In the genomic region with DNA sequence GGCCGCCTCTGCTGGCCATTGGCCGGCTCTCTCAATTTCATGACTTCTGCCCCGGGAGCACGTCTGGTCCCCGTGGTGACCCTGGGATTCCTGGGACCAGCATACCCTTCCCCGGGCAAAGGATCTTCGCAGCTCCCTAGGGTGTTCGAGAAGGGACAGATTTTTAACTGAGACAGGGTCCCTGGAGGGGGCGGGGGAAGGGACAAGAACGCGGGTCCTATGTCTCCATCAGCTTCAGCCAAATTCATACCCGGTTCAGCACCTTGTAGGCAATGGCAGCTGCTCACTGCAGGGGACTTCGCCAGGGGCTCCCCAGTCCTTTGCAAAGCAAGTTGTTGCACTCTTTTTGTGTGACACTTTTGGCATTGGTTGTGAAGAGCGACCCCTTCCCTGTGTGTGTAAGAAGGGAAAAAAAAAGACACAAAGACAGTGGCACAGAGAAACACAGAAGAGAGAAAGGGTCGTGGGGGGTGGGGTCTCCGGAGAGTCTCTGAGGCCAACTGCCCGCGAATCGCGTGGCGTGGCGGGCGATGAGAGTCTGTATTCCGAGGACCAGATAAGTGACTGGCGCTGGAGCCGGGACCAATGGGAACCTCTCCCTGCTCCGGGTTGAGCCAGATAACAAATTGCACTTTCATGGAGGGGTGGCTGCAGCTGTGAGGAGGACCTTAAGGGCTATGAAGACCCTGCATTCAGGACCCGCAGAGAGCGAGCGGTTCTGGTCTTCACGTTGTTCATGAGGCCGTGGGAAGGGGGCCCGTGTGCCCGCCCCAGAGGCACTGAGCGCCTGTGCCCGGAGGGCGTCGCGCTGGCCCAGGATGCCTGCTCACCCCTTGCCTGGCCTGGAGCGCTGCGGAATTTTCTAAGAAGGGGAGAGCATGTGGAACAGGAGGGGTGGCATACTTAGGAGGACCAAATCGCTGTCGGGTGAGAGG, we compare ENCODE assay signal across 9 mouse cellular contexts. TPM values are rescaled to one million over a fixed set of nuclear protein-coding genes. Genes with fewer than 3 reads are reported as not detected.
DNase-seq lines count a peak whose midpoint lies in the region; ATAC-seq and TF ChIP-seq lines count a peak whose summit lies in the region.
"Had no signal": no experiment of that assay in that cellular context is flagged by ENCODE, and none has a peak within 500 bp of the region (broad histone marks: within the 10 kb centered on the region; RNA-seq: fewer than 3 reads in every experiment).

No protein-coding gene starts in this region.

- ATAC-seq in heart, embryonic 16.5 days (replicated peaks; ENCODE audit: extremely low read depth, insufficient read depth, low FRiP score), result no peak
- ATAC-seq in embryonic facial prominence, embryonic 11.5 days (replicated peaks; ENCODE audit: insufficient number of reproducible peaks, low FRiP score, low TSS enrichment, low read depth), result peak; percentile 15; the same call in 1 of the 2 replicates
- no peak for ATAC-seq in intestine, postnatal 0 days
- peak; percentile 8; the same call in 1 of the 2 replicates for ATAC-seq in stomach, embryonic 16.5 days (ENCODE audit: insufficient read depth, low FRiP score)
- no peak for ATAC-seq in megakaryocyte, adult 5-6 weeks (ENCODE audit: poor library complexity, severe bottlenecking)

- intact Hi-C loops in heart, postnatal 10 days (cut with DNase I), result loop anchor here (10.0 kb wide), 1 partner anchor 405 kb away; no protein-coding TSS in a partner anchor

- DNase-seq in heart, postnatal 10 days, result no peak
- DNase-seq in adrenal gland, adult 8-10 months, result peak; percentile 26
- DNase-seq in embryonic facial prominence, embryonic 11.5 days (ENCODE audit: low spot score), result peak; percentile 15
- peak; percentile 34 for DNase-seq in mesoderm, embryonic 11.5 days (ENCODE audit: low read depth, low spot score)

- TF ChIP-seq CTCF in intestine, postnatal 0 days (IDR thresholded peaks at IDR 0.05; ENCODE audit: low read depth), result no peak

- no peaks in the 10 kb centered on the region for H3K36me3 ChIP-seq in heart, embryonic 16.5 days (ENCODE audit: control insufficient read depth, insufficient read depth)
- H3K36me3 ChIP-seq in embryonic facial prominence, embryonic 11.5 days (replicated peaks; ENCODE audit: control insufficient read depth, insufficient read depth, low read depth, low read length), result no peaks in the 10 kb centered on the region
- no peaks in the 10 kb centered on the region for H3K36me3 ChIP-seq in intestine, postnatal 0 days (ENCODE audit: control insufficient read depth, insufficient read depth)
- H3K36me3 ChIP-seq in stomach, embryonic 16.5 days (ENCODE audit: control insufficient read depth, insufficient read depth, low read length), result no peaks in the 10 kb centered on the region
- H3K36me3 ChIP-seq: G1E had no signal

- H3K4me2 ChIP-seq in heart, embryonic 16.5 days (ENCODE audit: low read depth, low read length), result peak overlapping the region; percentile 93
- peak overlapping the region; percentile 98 for H3K4me2 ChIP-seq in embryonic facial prominence, embryonic 11.5 days (ENCODE audit: low read depth, low read length)
- H3K4me2 ChIP-seq in intestine, postnatal 0 days (replicated peaks; ENCODE audit: low read depth), result peak overlapping the region; percentile 83
- H3K4me2 ChIP-seq in stomach, embryonic 16.5 days (ENCODE audit: low read depth, low read length), result peak overlapping the region; percentile 97

- no peak overlapping the region for H3K27ac ChIP-seq in heart, embryonic 16.5 days (ENCODE audit: low read length)
- no peak overlapping the region for H3K27ac ChIP-seq in embryonic facial prominence, embryonic 11.5 days (replicated peaks; ENCODE audit: low read depth, low read length)
- no peak overlapping the region for H3K27ac ChIP-seq in intestine, postnatal 0 days (ENCODE audit: low read depth, low read length)
- no peak overlapping the region for H3K27ac ChIP-seq in stomach, embryonic 16.5 days (ENCODE audit: low read length)

- peaks cover 8% of the 10 kb centered on the region for H3K4me1 ChIP-seq in heart, embryonic 16.5 days (ENCODE audit: control insufficient read depth, insufficient read depth, low read length)
- H3K4me1 ChIP-seq in embryonic facial prominence, embryonic 11.5 days (ENCODE audit: control insufficient read depth, insufficient read depth, low read length), result no peaks in the 10 kb centered on the region; the same call in 1 of the 2 replicates
- no peaks in the 10 kb centered on the region for H3K4me1 ChIP-seq in intestine, postnatal 0 days (replicated peaks; ENCODE audit: control insufficient read depth, insufficient read depth, low read length)
- no peaks in the 10 kb centered on the region for H3K4me1 ChIP-seq in stomach, embryonic 16.5 days (ENCODE audit: control insufficient read depth, insufficient read depth, low read length)

- no peaks in the 10 kb centered on the region for H3K9me3 ChIP-seq in heart, embryonic 16.5 days (replicated peaks; ENCODE audit: control insufficient read depth, low read length)
- no peaks in the 10 kb centered on the region for H3K9me3 ChIP-seq in embryonic facial prominence, embryonic 11.5 days (replicated peaks; ENCODE audit: control insufficient read depth, low read length)
- no peaks in the 10 kb centered on the region for H3K9me3 ChIP-seq in intestine, postnatal 0 days (ENCODE audit: control insufficient read depth)
- no peaks in the 10 kb centered on the region for H3K9me3 ChIP-seq in stomach, embryonic 16.5 days (replicated peaks; ENCODE audit: control insufficient read depth, low read length)

- H3K9ac ChIP-seq in heart, embryonic 16.5 days (ENCODE audit: low read length), result no peak overlapping the region
- peak overlapping the region; percentile 58; the same call in 1 of the 2 replicates for H3K9ac ChIP-seq in embryonic facial prominence, embryonic 11.5 days (replicated peaks; ENCODE audit: low read length)
- no peak overlapping the region for H3K9ac ChIP-seq in intestine, postnatal 0 days (ENCODE audit: low read depth, low read length)
- 0 out of 2 replicates have a peak overlapping the region, but pooled peaks have one; percentile 60 for H3K9ac ChIP-seq in stomach, embryonic 16.5 days (ENCODE audit: low read length)

- peak overlapping the region; percentile 57 for H3K4me3 ChIP-seq in heart, embryonic 16.5 days (ENCODE audit: low read length)
- H3K4me3 ChIP-seq in embryonic facial prominence, embryonic 11.5 days (ENCODE audit: low read depth, low read length), result peak overlapping the region; percentile 46
- peak overlapping the region; percentile 48 for H3K4me3 ChIP-seq in intestine, postnatal 0 days (ENCODE audit: low read depth, low read length)
- H3K4me3 ChIP-seq in stomach, embryonic 16.5 days (replicated peaks; ENCODE audit: low read length), result peak overlapping the region; percentile 58

- 1% methylated on average over 43 of the region's 43 CpGs for WGBS in heart, embryonic 16.5 days
- under 1% methylated on average over 43 of the region's 43 CpGs for WGBS in embryonic facial prominence, embryonic 11.5 days
- WGBS in intestine, postnatal 0 days, result 3% methylated on average over 43 of the region's 43 CpGs
- 2% methylated on average over 43 of the region's 43 CpGs for WGBS in stomach, embryonic 16.5 days

- peaks cover 34% of the 10 kb centered on the region for H3K27me3 ChIP-seq in heart, embryonic 16.5 days (ENCODE audit: control insufficient read depth, insufficient read depth, low read length)
- peaks cover 21% of the 10 kb centered on the region for H3K27me3 ChIP-seq in embryonic facial prominence, embryonic 11.5 days (ENCODE audit: control insufficient read depth, insufficient read depth, low read length)
- H3K27me3 ChIP-seq in intestine, postnatal 0 days (replicated peaks; ENCODE audit: control insufficient read depth, insufficient read depth, low read length), result peaks cover 34% of the 10 kb centered on the region
- H3K27me3 ChIP-seq in stomach, embryonic 16.5 days (ENCODE audit: control insufficient read depth, insufficient read depth, low read length), result peaks cover 35% of the 10 kb centered on the region

RNA-seq across cellular contexts. Expression of gene Dlgap1, which starts 1.2 kb away (rescaled TPM):
- polyA plus RNA-seq in heart, embryonic 16.5 days (2015; fragmentation: Nextera tagmentation; extraction: Ambion mirVana), result 0.39 and 0.61 TPM in 2 replicates
- total RNA-seq in heart, postnatal 10 days (2021), result under 1 TPM; 0.40 to 0.53 TPM
- total RNA-seq in adrenal gland, adult 8-10 months (2022), result 10 to 100 TPM; 39.0 to 64.4 (median 46.2) TPM
- 2.4 and 3.3 TPM in 2 replicates for polyA plus RNA-seq in embryonic facial prominence, embryonic 11.5 days (2014; fragmentation: Nextera tagmentation; extraction: Ambion mirVana)
- 0.85 and 0.89 TPM in 2 replicates for polyA plus RNA-seq in intestine, postnatal 0 days (2015; fragmentation: Nextera tagmentation; extraction: Ambion mirVana)
- 2.1 and 3.2 TPM in 2 replicates for polyA plus RNA-seq in stomach, embryonic 16.5 days (2015; fragmentation: Nextera tagmentation; extraction: Ambion mirVana)
- total RNA-seq in megakaryocyte, adult 5-6 weeks (2015), result not detected in 2 replicates
- not detected in 2 replicates for total RNA-seq in megakaryocyte, adult 5-6 weeks (2017)
- polyA plus RNA-seq: G1E had no signal

Comparison
In these comparisons a context has a peak if more than half of its experiments do, and no peak if none do; other contexts are left out.
1. ATAC-seq: peak in embryonic facial prominence, embryonic 11.5 days (single experiment) and stomach, embryonic 16.5 days (single experiment); none in heart, embryonic 16.5 days (single experiment), intestine, postnatal 0 days (single experiment) and megakaryocyte, adult 5-6 weeks (single experiment).
2. H3K9ac ChIP-seq: peak in embryonic facial prominence, embryonic 11.5 days (single experiment) and stomach, embryonic 16.5 days (single experiment); none in heart, embryonic 16.5 days (single experiment) and intestine, postnatal 0 days (single experiment).
3. DNase-seq: peak in adrenal gland, adult 8-10 months (single experiment), embryonic facial prominence, embryonic 11.5 days (single experiment) and mesoderm, embryonic 11.5 days (single experiment); none in heart, postnatal 10 days (0 of 2).
4. Peak in every context shown above with its lines, with median percentiles within 50 percentile points of each other: H3K4me2 ChIP-seq and H3K4me3 ChIP-seq.